Mouse (Mus musculus): Measurements from ENCODE around the gene Olfr164.

- no peak for TF ChIP-seq USF1 (IDR thresholded peaks at IDR 0.05; ENCODE audit: low read depth)
- no peak for TF ChIP-seq CTCF (IDR thresholded peaks at IDR 0.05; ENCODE audit: control insufficient read depth, insufficient read depth, insufficient read length)
- TF ChIP-seq MYOG (IDR thresholded peaks at IDR 0.05; ENCODE audit: control insufficient read depth, extremely low read depth, insufficient read length) = no peak
Observed at GRCm38 (mm10) chr16:19241539-19242025, 72.3 kb downstream of the Olfr164 start.
